Mouse (Mus musculus): ENCODE data around the gene Mical2. TPM values are rescaled to one million over a fixed set of nuclear protein-coding genes. Genes with fewer than 3 reads are reported as not detected.

Gene Mical2
- total and polyA plus RNA-seq, 3 experiments: 3.8 to 14.3 (median 10.6) TPM

- DNase-seq: peak; percentile 81
Observed at GRCm38 (mm10) chr7:112316239-112316638, 90.6 kb downstream of the Mical2 start.

- DNase-seq: no peak
Observed at GRCm38 (mm10) chr7:112317491-112317890, 91.8 kb downstream of the Mical2 start.

GRCm38 (mm10) chr7:112318306-112318705 is 92.7 kb downstream of the Mical2 start:
- DNase-seq: no peak

GRCm38 (mm10) chr7:112319419-112319818 is 93.8 kb downstream of the Mical2 start:
- DNase-seq: no peak

GRCm38 (mm10) chr7:112320052-112320730 is 94.5 kb downstream of the Mical2 start:
- no peak for DNase-seq

GRCm38 (mm10) chr7:112321798-112322794 is 96.4 kb downstream of the Mical2 start:
- DNase-seq: no peak

- DNase-seq: no peak
Observed at GRCm38 (mm10) chr7:112324577-112324976, 98.9 kb downstream of the Mical2 start.

- no peak for DNase-seq
Observed at GRCm38 (mm10) chr7:112326852-112327251, 101.2 kb downstream of the Mical2 start.

GRCm38 (mm10) chr7:112328969-112329368 is 103.3 kb downstream of the Mical2 start:
- DNase-seq: peak; percentile 34

GRCm38 (mm10) chr7:112329496-112329895 is 103.8 kb downstream of the Mical2 start:
- DNase-seq: no peak

GRCm38 (mm10) chr7:112330935-112331334 is 105.3 kb downstream of the Mical2 start:
- DNase-seq: no peak

GRCm38 (mm10) chr7:112331804-112332203 is 106.1 kb downstream of the Mical2 start:
- no peak for DNase-seq

- peak; percentile 38 for DNase-seq
Observed at GRCm38 (mm10) chr7:112332426-112332825, 106.8 kb downstream of the Mical2 start.

GRCm38 (mm10) chr7:112333404-112333803 is 107.7 kb downstream of the Mical2 start:
- DNase-seq: no peak

- no peak for DNase-seq
Observed at GRCm38 (mm10) chr7:112336213-112336631, 110.6 kb downstream of the Mical2 start.

- no peak for DNase-seq
Observed at GRCm38 (mm10) chr7:112336769-112337168, 111.1 kb downstream of the Mical2 start.

- DNase-seq: no peak
Observed at GRCm38 (mm10) chr7:112337736-112338135, 112.1 kb downstream of the Mical2 start.

GRCm38 (mm10) chr7:112341052-112341451 is 115.4 kb downstream of the Mical2 start:
- DNase-seq: no peak

- no peak for DNase-seq
Observed at GRCm38 (mm10) chr7:112345687-112346086, 120.0 kb downstream of the Mical2 start.

GRCm38 (mm10) chr7:112351541-112351940 is 125.9 kb downstream of the Mical2 start:
- DNase-seq: no peak

GRCm38 (mm10) chr7:112352005-112352404 is 126.3 kb downstream of the Mical2 start:
- no peak for DNase-seq

- no peak for DNase-seq
Observed at GRCm38 (mm10) chr7:112353011-112353410, 127.4 kb downstream of the Mical2 start.

GRCm38 (mm10) chr7:112353939-112354338 is 128.3 kb downstream of the Mical2 start:
- no peak for DNase-seq

Measured in adrenal gland, adult 2 months (tissue).